Mouse (Mus musculus) limb, embryonic 13.5 days (tissue): ENCODE data around the gene Ccdc69. TPM values are rescaled to one million over a fixed set of nuclear protein-coding genes. Genes with fewer than 3 reads are reported as not detected.
A peak's percentile ranks its signal among the peaks of the same experiment; 100 is the strongest.
"Not testable (repeated sequence)": the region's sequence is repeated elsewhere in the genome, so short reads cannot be mapped to it uniquely, and the experiment has no call there.

Source experiments
- ATAC-seq: fragments of 200-750 bp; cut with Nextera tagmentation; 2 replicates; pipeline ENCODE4 v1.8.0; 2017; ENCODE audit warnings: low read depth, moderate number of reproducible peaks, moderate TSS enrichment; ENCODE audit not compliant: low FRiP score
- H3K27ac ChIP-seq: fragments of 300-500 bp; sonication (generic); 2 replicates; pipeline ENCODE4 v1.5.1; 2015; ENCODE audit warnings: inconsistent platforms, mild to moderate bottlenecking, moderate library complexity
- H3K27me3 ChIP-seq: fragments of 300-500 bp; sonication (generic); 2 replicates; pipeline ENCODE4 v1.6.1; 2015; ENCODE audit warnings: mild to moderate bottlenecking, inconsistent platforms
- H3K36me3 ChIP-seq: fragments of 300-500 bp; sonication (generic); 2 replicates; pipeline ENCODE4 v1.6.1; 2015; ENCODE audit warnings: inconsistent platforms, mild to moderate bottlenecking, moderate library complexity
- H3K4me1 ChIP-seq: fragments of 300-500 bp; sonication (generic); 2 replicates; pipeline ENCODE4 v1.6.1; 2015; ENCODE audit warnings: inconsistent platforms
- H3K4me2 ChIP-seq: fragments of 300-500 bp; sonication (generic); replicated peaks from 2 replicates; pipeline ENCODE4 v1.6.1; 2015; ENCODE audit warnings: inconsistent platforms, mild to moderate bottlenecking, moderate library complexity
- H3K4me3 ChIP-seq: fragments of 300-500 bp; sonication (generic); 2 replicates; pipeline ENCODE4 v1.5.1; 2015; ENCODE audit warnings: moderate library complexity, mild to moderate bottlenecking, inconsistent platforms
- H3K9ac ChIP-seq: fragments of 300-500 bp; sonication (generic); 2 replicates; pipeline ENCODE4 v1.6.1; 2015; ENCODE audit warnings: mild to moderate bottlenecking, inconsistent platforms
- H3K9me3 ChIP-seq: fragments of 300-500 bp; sonication (generic); 2 replicates; pipeline ENCODE4 v1.6.1; 2016; ENCODE audit warnings: inconsistent platforms
- WGBS: fragments of 180-500 bp; shearing (Covaris S2); methylation state at CpG from one replicate; pipeline ENCODE4 v1.1.7; 2015; 5-methylcytosine and 5-hydroxymethylcytosine counted together
- polyA plus RNA-seq: library from polyadenylated mRNA; unstranded; fragments of >200 nt; fragmentation: Nextera tagmentation; extraction: Ambion mirVana; gene quantifications from 2 replicates; pipeline ENCODE4 v1.2.1, GENCODE M21; 2015

Gene Ccdc69
- 0.57 and 0.90 TPM in 2 replicates for polyA plus RNA-seq

DNA sequence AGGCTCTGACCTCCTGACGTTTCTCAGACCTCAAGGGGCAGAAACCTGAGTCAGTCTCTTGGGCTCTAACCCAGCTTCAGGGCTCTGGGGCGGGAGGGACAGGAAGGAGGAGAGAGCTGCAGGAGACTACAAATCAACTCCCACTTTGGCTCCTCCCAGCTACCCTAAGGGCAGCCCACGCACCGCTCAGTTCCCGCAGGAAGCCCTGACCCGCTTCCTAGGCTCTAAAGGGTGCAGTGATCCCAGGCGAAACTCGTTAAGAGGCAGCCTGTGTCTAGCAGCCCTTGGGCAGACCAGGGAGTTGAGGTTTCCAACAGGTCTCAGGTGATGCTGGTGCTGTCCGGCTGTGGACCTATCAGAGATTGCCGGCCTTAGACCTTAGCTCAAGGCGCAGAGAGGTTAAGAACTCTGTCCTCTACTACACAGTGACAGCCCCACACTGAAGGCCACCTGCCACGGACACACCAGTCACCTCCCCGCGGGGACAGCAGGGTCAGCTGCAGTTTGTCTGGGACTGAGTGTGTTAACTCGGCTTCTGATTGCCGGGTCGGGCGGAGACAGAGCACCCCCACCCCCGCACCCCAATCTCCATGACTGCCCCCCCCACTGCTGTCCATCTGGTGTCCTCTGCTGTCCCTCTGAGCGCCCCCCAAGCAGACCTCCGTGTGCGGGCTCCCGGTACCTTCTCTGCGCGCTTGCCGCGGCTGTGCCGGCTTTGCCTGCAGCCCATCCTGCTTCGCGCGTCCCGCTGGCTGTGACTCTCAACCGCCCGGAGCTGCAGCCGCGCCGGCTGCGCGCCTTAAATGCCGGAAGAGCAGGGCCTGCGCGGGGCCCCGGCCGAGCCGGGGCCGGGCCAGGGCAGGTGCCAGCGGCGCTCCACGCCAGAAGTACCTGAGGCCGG, at the start of gene Ccdc69:
TSS of gene Ccdc69 (minus strand) at position 801 of the 901 bp plus-strand sequence.
- H3K27me3 ChIP-seq, result peaks cover 30% of the 10 kb centered on the region
- H3K36me3 ChIP-seq, result no peaks in the 10 kb centered on the region
- H3K9ac ChIP-seq, result peak within 1 kb of the TSS; percentile 71
- peaks cover 10% of the 10 kb centered on the region for H3K4me1 ChIP-seq
- H3K27ac ChIP-seq, result no peak within 1 kb of the TSS
- WGBS, result under 1% methylated on average over 50 of the region's 50 CpGs
- H3K9me3 ChIP-seq, result no peaks in the 10 kb centered on the region
- peak; percentile 57 for ATAC-seq
- peak within 1 kb of the TSS; percentile 50 for H3K4me3 ChIP-seq
- peak within 1 kb of the TSS; percentile 91 for H3K4me2 ChIP-seq

DNA sequence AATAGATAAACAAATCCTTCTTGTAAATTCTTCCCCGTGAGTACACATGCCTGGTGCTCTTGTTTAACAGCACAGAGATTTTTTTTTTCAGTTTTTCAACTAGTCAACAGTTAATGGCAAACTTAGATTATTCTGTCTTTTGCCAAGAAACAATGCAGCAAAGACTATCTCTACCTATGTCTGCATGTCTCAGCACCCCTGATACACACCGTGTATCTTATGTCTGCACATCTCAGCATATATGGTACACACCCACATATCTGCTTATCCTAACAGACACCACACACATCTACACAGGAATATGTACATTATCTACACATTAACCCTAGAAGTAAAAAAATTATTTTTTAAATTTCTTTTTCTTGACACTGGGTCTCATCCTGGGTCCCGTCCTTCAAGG, 48.7 kb upstream of the Ccdc69 start:
- H3K27me3 ChIP-seq, result no peaks in the 10 kb centered on the region
- no peaks in the 10 kb centered on the region for H3K36me3 ChIP-seq
- no peak overlapping the region for H3K27ac ChIP-seq
- H3K4me1 ChIP-seq, result no peaks in the 10 kb centered on the region
- WGBS, result 79% methylated on average over 3 of the region's 3 CpGs
- H3K4me2 ChIP-seq, result no peak overlapping the region
- no peak for ATAC-seq
- H3K4me3 ChIP-seq, result no peak overlapping the region
- H3K9ac ChIP-seq, result no peak overlapping the region
- H3K9me3 ChIP-seq, result no peaks in the 10 kb centered on the region

DNA sequence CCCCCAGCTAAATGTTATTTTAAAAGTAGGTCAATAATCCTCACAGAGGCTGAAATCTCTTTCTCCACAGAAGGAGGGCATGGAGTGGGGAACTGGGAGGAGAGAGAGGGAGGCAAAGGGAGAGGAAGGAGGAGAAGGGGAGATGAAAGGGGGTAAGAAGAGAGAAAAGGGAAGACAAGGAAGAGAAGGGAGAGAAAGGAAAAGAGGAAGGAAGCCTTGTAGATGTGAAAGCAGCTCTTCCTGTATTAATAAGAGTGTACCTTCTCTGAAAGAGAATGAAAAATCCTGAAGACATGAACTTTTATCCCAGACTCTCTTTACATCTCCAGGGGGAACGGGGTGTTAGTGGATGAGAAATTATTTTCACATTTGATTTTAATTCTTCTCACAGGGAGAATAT, 43.5 kb upstream of the Ccdc69 start:
- Histone ChIP-seq H3K27ac (no peak overlapping the region), H3K9me3 (no peaks in the 10 kb centered on the region), H3K4me3 (no peak overlapping the region), H3K36me3 (no peaks in the 10 kb centered on the region), H3K9ac (0 out of 2 replicates have a peak overlapping the region, but pooled peaks have one; percentile 19), H3K4me1 (no peaks in the 10 kb centered on the region), H3K4me2 (no peak overlapping the region), H3K27me3 (no peaks in the 10 kb centered on the region)
- WGBS, result 80% methylated on average over 1 of the region's 1 CpGs
- no peak for ATAC-seq

DNA sequence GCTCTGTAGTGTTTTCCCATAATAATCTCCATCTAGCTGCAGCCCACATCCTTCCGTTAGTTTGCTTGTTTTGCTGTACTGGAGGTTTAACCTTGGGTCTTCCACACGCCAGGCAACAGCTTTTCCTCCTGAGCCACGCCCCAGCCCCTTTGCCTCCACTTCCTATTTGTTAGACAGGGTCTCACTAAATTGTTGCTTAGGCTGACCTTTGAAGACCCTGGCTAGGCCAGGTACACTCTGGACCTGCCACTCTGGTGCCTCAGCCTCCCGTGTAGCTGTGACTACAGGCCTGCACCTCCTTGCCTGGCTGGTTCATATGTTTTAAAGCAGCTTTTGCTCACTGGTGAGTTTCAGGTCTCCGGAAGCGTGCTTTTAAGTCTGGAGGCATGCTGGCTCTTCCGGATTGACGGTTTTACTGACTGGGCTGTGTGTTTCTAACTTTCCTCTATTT, 42.9 kb upstream of the Ccdc69 start:
- no peak overlapping the region for H3K4me2 ChIP-seq
- 0 out of 2 replicates have a peak overlapping the region, but pooled peaks have one; percentile 19 for H3K9ac ChIP-seq
- no peaks in the 10 kb centered on the region for H3K4me1 ChIP-seq
- H3K9me3 ChIP-seq, result no peaks in the 10 kb centered on the region
- no peak for ATAC-seq
- no peaks in the 10 kb centered on the region for H3K27me3 ChIP-seq
- H3K27ac ChIP-seq, result no peak overlapping the region
- WGBS, result 67% methylated on average over 8 of the region's 8 CpGs
- H3K36me3 ChIP-seq, result no peaks in the 10 kb centered on the region
- H3K4me3 ChIP-seq, result no peak overlapping the region

DNA sequence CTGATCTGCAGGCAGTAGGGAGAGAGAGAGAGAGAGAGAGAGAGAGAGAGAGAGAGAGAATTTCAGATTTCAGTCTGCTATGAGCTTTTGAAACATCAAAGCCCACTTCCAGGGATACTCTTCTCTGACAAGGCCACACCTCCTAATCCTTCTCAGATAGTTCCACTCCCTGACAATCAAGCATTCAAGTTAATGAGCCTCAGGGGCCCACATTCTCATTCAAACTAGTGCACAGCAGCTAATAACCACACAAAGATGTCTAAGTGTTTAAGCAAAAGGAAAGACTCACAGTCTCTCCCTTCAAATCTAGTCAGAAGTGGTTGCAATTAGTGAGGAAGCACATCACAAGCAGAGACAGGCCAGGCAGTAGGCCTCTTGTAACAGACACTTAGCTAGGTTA, 42.3 kb upstream of the Ccdc69 start:
- no peak for ATAC-seq
- Histone ChIP-seq H3K36me3 (no peaks in the 10 kb centered on the region), H3K9me3 (no peaks in the 10 kb centered on the region), H3K9ac (no peak overlapping the region), H3K27ac (no peak overlapping the region), H3K4me2 (no peak overlapping the region), H3K27me3 (no peaks in the 10 kb centered on the region), H3K4me1 (no peaks in the 10 kb centered on the region), H3K4me3 (no peak overlapping the region)

DNA sequence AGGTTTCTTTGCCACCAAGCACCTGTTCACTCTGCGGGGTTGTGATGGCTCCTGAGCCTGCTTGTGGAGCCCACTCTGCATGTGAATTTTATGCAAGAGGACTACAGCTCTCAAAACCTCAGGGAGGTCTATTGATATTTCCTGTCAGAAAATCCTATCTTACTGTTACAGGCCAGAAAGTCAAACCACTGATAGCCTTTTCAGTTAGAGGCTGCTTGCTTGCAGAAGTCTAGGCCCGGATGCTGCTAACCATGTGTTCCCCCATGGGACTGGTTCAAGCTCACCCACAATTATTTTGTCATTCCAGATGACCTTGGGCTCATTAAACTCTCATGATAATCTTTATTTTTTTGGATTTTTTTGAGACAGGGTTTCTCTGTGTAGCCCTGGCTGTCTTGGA, 39.1 kb upstream of the Ccdc69 start:
- Histone ChIP-seq H3K27ac (no peak overlapping the region), H3K9me3 (no peaks in the 10 kb centered on the region), H3K4me1 (no peaks in the 10 kb centered on the region), H3K4me2 (no peak overlapping the region), H3K36me3 (no peaks in the 10 kb centered on the region), H3K27me3 (no peaks in the 10 kb centered on the region), H3K9ac (no peak overlapping the region), H3K4me3 (no peak overlapping the region)
- no peak for ATAC-seq
- 86% methylated on average over 2 of the region's 2 CpGs for WGBS

DNA sequence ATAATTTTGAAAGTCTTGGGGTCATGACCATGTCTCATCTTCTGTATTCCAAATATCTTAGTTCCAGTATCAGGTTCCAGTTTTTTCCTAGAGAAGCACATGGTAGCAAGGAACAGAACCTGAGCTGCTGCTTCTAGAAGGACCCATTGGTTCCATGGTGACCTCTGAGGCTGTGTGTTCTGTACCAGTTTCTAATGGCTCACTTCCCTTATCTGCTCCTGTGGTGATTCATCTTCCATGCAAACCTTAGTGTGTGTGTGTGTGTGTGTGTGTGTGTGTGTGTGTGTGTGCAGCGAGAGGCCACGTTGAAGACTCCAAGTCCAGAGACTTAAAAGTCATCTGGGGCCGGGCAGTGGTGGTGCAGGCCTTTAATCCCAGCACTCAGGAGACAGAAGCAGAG, 38.1 kb upstream of the Ccdc69 start:
- ATAC-seq, result no peak
- WGBS, result 93% methylated on average over 3 of the region's 3 CpGs

DNA sequence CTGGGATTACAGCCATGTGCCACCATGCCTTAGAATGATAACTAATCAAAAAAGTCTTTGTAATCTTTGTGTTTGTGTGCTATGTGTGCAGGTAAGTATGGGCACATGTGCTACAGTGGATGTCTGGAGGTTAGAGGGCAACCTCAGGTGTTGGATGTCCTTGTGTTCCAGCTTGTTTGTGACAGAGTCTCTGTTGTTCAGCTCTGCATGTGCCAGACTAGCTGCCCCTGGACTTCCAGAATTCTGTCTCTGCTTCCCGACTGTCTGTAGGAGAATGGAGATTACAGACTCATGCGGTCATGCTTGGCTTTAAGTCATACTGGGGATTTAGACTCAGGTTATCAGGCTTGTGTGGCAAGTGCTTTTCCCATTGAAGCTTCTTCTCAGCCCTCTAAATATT, 36.4 kb upstream of the Ccdc69 start:
- Histone ChIP-seq H3K27me3 (no peaks in the 10 kb centered on the region), H3K27ac (no peak overlapping the region), H3K4me3 (no peak overlapping the region), H3K9me3 (no peaks in the 10 kb centered on the region), H3K4me1 (peaks cover 7% of the 10 kb centered on the region), H3K36me3 (no peaks in the 10 kb centered on the region), H3K4me2 (no peak overlapping the region), H3K9ac (no peak overlapping the region)
- WGBS, result 77% methylated on average over 2 of the region's 2 CpGs
- ATAC-seq, result no peak

More for the DNA sequence above, 38.1 kb upstream of the Ccdc69 start:
- H3K36me3 ChIP-seq, result no peaks in the 10 kb centered on the region
- no peak overlapping the region for H3K27ac ChIP-seq
- H3K4me3 ChIP-seq, result no peak overlapping the region
- H3K4me1 ChIP-seq, result no peaks in the 10 kb centered on the region
- no peaks in the 10 kb centered on the region for H3K9me3 ChIP-seq
- no peaks in the 10 kb centered on the region for H3K27me3 ChIP-seq
- H3K4me2 ChIP-seq, result no peak overlapping the region
- H3K9ac ChIP-seq, result no peak overlapping the region

DNA sequence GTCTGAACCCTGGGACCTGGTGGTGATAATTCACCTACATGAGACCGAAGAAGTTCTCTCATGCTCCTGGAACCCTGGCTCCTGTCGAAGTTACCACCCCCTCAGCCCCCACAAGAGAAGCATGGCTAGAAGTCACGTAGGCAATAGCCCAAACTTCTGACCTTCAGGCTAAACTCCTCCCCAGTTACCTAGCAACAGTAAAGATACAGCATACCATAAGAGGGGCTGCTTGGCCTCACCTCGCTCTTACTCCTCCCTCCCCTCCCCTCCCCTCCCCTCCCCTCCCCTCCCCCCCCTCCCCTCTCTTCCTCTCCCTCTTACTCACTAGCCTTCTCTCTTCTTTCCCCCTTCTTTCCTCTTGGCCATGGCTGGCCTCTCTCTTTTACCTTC, 35.9 kb upstream of the Ccdc69 start:
- H3K4me2 ChIP-seq, ATAC-seq, H3K4me3 ChIP-seq, H3K9ac ChIP-seq, H3K4me1 ChIP-seq, H3K27ac ChIP-seq, H3K27me3 ChIP-seq, H3K9me3 ChIP-seq, H3K36me3 ChIP-seq: not testable (repeated sequence)
- WGBS, result 32% methylated on average over 4 of the region's 4 CpGs

DNA sequence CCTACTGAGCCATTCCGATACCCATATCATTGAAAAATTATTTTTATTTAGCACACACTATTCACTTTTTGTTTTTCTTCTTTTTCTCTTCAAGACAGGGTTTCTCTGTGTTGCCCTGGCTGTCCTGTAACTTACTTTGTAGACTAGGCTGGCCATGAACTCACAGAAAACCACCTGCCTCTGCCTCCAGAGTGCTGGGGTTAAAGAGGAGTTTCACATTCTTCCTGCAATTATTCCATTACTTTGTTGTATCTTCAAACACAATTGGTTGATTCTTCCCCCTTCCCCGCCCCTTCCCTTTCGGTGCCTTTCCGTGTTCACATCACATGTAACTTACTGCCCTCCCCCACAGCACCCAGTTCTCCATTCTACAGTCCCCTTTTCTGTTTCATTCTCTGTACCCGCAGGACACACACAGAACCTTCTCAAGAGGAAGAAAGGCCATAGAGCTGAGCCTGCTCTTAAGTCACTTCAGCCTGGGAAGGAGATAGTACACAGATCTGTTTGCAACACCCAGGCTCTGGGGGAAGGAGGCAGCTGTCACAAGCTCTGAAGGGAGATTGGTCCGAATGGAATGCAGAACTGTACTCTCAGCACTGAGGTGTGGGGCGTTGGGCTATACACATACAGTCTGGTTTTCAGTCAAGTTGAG, 35.4 kb upstream of the Ccdc69 start:
- H3K27me3 ChIP-seq, result no peaks in the 10 kb centered on the region
- H3K9me3 ChIP-seq, result no peaks in the 10 kb centered on the region
- H3K27ac ChIP-seq, result no peak overlapping the region
- no peak overlapping the region for H3K9ac ChIP-seq
- ATAC-seq, result no peak
- peaks cover 7% of the 10 kb centered on the region for H3K4me1 ChIP-seq
- H3K36me3 ChIP-seq, result no peaks in the 10 kb centered on the region; the same call in 1 of the 2 replicates
- no peak overlapping the region for H3K4me3 ChIP-seq
- H3K4me2 ChIP-seq, result no peak overlapping the region
- 60% methylated on average over 7 of the region's 7 CpGs for WGBS

DNA sequence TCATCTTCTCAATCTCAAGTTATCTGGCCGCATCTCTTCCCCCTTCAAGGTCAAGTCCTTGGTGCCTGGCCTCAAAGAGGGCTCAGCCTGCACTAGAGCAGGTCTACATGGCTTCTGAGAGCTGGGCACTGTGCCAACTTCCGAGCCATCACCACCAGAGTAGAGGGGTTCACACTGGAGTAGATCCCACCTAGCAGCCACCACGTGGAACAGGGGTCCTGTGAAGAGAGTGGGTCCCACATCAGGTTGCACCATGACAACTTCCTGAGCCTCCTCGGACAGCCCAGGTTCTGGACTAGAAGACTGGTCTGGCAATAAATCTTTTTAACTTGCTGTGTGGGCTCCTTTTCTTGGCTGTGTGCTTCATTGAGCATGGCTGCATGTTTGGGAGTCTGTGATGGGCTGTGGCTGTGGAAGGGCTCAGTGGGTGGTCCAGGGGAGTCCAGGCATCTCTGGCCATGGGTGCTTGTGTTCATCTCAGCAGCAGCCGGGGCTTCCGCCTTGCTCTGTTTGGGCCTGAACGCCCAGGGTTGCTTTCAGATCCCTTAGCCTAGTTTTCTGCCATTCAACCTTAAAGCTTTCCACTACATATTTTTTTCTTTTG, 32.7 kb upstream of the Ccdc69 start:
- no peak overlapping the region for H3K9ac ChIP-seq
- peak; percentile 73 for ATAC-seq
- H3K9me3 ChIP-seq, result no peaks in the 10 kb centered on the region

More for the DNA sequence above, 32.7 kb upstream of the Ccdc69 start:
- peaks cover 6% of the 10 kb centered on the region; the same call in 1 of the 2 replicates for H3K36me3 ChIP-seq
- no peak overlapping the region for H3K4me3 ChIP-seq
- H3K27ac ChIP-seq, result no peak overlapping the region
- 68% methylated on average over 7 of the region's 7 CpGs for WGBS
- peaks cover 7% of the 10 kb centered on the region for H3K4me1 ChIP-seq
- no peak overlapping the region for H3K4me2 ChIP-seq
- H3K27me3 ChIP-seq, result no peaks in the 10 kb centered on the region
